Mouse (Mus musculus): ENCODE measurements around the gene Hba-x.
"Not testable (repeated sequence)": the region's sequence is repeated elsewhere in the genome, so short reads cannot be mapped to it uniquely, and the experiment has no call there.

Gene Hba-x

GRCm38 (mm10) chr11:32250880-32251763, 25.1 kb upstream of the Hba-x start:
- DNase-seq: no peak

DNA sequence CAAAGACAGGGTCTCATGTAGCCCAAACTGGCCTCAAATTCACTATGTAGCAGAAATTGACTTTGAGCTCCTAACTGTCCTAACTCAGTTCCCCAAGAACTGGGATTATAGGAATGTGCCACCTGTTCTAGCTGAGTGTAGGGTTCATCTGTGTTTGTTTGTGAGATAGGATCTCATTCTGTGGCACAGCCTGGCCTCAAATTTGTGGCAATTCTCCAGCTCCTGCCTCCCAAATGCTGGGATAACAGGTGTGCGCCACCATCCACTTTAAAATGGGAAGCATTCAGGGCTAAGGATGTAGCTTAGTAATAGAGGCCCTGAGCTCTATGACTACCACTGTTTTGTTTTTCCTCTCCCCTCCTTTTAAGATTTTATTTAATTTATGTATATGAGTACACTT, 23.1 kb upstream of the Hba-x start:
- DNase-seq: no peak

DNA sequence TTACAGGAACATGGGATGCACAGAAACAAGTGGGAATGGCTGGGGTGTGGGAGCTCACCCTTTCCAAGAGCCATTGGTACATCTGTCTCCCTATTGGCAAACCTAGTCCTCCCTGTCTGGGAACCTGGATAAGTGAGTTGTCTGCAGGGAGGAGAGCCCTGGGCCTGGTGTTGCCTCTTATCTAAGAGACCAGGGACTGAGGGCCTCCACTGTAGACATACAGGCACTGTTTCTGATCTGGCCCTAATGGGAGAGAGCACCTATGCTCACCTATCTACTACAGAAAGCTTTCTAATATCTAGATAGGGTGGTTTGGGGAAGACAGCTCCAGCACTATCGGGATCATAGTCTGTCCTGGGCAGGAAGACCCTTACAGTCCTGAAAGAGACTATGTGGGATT, 20.1 kb upstream of the Hba-x start:
- no peak for DNase-seq

DNA sequence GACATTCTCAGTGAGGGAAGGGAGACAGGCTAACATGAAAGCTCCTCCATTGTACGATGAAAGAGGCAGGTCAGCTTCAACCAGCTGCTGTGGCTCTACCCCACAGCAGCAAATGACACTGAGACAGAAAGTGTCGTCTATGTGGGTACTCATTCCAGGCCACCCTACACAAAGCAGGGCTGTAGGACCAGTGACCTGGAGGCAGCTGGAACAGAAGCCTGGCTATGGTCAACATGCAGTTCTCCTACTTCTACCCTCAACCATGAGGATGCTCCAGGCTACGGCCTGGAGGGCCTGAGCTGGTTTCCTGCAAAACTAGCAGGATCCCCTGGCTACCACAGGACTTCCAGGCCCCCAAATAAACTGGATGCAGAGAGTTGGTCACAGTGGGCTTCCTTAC, 19.6 kb upstream of the Hba-x start:
- DNase-seq: no peak

DNA sequence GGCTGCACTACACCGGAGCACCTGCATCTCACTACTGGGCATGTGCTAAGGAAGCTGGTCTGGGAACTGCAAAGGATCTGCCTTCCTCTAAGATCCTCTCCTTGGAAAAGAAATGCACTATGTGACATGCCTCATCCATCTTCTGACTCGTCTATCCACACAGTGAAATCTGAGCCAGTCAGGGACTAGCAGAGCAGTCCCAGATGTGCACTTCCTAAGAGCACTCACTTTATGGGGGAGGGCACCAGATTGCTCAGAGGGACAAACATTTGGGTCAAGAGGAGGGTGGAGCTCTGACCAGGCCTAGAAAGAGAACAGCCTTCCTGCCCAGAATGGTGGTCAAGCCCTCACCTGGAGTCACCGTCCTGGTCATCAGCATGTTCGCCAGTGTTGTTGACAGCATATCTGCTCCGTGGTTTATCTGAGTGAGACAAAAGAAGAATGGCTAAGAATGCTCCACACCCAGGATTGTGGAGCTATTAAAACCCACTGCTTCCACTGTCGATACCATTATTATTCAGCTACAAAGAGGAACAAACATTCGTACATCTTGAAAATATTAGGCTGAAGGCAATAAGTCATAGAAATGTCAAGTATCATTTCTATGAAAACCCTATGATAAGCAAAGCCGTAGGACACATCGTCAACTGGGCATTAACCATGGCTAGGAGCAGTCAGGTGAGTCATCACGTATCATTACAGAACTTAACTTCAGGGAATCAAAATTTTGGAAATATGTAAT, 13.4 kb upstream of the Hba-x start:
- DNase-seq: no peak

DNA sequence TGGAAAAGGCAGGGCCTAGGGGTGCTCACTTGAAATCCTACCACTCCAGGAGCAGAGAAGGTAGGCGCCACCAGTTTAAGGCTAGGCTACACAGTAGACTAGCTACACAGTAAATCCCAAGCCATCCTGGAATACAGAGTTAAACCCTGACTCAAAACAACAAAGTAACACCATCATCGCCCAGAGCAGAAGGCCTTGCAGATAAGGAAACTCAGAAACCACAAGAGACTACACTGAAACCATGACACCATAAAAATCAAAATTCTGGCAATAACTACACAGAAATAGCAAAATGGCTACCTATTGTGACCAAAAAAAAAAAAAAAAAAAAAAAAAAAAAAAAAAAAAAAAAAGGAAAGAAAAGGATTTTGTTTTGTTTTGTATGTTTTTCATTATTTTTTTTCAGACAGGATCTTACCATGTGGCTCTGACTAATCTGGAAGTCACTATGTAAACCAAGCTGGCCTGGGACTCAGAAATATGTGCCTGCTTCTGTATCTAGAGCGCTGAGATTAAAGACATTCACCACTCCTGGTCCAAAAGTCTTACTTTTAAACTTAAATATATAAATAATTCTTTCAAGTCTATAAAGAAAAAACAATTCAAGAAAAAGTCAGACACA, 11.0 kb upstream of the Hba-x start:
- no peak for DNase-seq

DNA sequence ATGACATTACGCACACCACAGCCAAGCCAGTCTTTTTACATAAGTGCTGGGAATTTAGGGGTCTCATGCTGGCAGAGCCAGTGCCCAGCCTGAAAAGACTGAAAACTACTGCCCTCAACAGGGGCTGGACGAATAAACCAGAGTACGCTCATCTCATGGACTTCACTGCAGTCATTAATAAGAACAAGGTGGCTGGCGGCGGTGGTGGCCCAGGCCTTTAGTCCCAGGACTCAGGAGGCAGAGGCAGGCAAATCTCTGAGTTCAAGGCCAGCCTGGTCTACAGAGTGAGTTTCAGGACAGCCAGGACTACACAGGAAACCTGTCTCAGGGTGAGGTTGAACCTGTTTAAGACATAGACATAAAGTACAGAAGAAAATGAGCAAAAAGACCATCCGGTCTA, 10.0 kb upstream of the Hba-x start:
- DNase-seq: no peak

DNA sequence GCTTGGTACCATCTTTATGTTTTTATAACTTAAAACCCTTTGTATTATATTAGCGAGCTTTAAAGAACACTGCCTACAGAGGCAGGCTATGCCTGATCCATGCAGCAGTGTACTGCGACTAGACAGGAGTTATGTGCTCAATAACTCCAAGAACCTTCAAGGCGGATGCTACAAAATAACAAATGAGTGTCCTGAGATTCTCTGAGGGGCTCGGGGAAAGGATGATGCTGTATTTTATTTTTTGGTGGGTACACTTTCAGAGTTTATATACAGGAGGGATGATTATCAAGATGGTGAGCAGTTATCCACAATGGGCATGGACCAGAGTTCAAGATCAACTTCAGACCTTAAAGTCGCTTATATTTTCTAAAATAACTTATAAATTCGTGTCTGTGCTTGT, 9.4 kb upstream of the Hba-x start:
- no peak for DNase-seq

GRCm38 (mm10) chr11:32267188-32267884, 8.9 kb upstream of the Hba-x start, which contains the start of gene Nprl3:
Gene Nprl3 (minus strand): TSS chr11:32267707.
- DNase-seq: peak; percentile 96 to 97

- peak; percentile 4 to 24 for DNase-seq
These were observed 8.2 kb upstream of the Hba-x start for GRCm38 (mm10) chr11:32267964-32268363.

- DNase-seq: no peak
These were observed 7.2 kb upstream of the Hba-x start for GRCm38 (mm10) chr11:32268952-32269351.

GRCm38 (mm10) chr11:32271178-32271577, 5.0 kb upstream of the Hba-x start:
- no peak for DNase-seq

DNA sequence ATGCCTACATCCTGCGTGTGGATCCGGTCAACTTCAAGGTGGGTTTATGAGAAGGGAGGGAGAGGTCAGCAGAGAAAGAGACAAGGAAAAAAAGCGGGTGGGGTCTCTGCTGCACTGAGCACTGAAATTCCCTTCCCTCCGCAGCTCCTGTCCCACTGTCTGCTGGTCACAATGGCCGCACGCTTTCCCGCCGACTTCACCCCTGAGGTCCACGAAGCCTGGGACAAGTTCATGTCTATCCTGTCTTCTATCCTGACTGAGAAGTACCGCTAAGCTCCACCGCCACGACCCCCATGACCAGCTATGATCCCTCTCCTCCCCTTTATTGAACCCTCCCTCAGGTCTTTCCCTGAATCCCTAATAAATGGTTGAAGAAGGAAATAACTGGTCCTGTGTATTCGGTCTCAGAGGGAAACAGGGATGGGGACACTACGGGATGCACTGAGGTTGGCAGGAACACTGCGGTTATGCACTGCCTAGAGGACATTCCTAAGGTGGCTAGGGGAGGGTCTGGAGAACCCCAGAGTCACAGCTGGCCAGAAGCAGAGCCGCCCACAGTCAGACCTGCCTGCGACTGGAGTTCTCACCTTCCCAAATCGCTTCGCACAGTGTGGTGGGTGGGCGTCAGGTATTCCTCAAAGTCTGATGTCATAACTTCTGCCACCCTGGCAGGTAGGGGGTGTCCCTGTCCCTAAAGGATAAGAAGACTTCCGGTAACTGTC, 1.7 kb downstream of the Hba-x start:
- DNase-seq: no peak

- DNase-seq: no peak
These were observed 2.3 kb downstream of the Hba-x start for GRCm38 (mm10) chr11:32278458-32278957.

- no peak for DNase-seq
These were observed 4.4 kb downstream of the Hba-x start for GRCm38 (mm10) chr11:32280646-32281045.

GRCm38 (mm10) chr11:32281416-32282144, 5.4 kb downstream of the Hba-x start:
- DNase-seq: no peak

DNA sequence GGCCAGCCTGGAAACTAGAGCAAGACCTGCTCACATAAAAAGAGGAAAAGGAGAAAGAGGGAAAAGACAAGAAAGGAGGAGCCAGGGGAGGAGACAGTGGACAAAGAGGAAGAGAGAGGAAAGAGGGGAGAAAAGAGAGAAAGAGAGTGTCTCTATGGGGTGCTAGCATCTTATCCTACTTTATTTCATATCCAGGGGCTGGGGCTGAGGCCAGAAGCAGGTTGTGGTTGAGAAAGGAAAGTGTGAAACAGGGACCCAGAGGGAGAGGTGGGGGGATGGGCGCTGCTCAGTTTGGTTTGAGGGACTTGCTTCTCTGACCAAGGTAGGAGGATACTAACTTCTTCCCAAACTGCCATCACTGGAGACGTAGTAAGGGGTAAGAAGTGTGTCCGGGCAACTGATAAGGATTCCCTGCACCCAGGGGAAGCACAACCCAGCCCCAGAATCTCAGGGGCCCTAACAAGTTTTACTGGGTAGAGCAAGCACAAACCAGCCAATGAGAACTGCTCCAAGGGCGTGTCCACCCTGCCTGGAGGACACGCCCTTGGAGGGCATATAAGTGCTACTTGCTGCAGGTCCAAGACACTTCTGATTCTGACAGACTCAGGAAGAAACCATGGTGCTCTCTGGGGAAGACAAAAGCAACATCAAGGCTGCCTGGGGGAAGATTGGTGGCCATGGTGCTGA, 7.0 kb downstream of the Hba-x start, which contains the start of gene Hba-a1:
Gene Hba-a1, plus strand, starts transcription at position 421 of the 687 bp plus-strand sequence.
- not testable (repeated sequence) for DNase-seq

DNA sequence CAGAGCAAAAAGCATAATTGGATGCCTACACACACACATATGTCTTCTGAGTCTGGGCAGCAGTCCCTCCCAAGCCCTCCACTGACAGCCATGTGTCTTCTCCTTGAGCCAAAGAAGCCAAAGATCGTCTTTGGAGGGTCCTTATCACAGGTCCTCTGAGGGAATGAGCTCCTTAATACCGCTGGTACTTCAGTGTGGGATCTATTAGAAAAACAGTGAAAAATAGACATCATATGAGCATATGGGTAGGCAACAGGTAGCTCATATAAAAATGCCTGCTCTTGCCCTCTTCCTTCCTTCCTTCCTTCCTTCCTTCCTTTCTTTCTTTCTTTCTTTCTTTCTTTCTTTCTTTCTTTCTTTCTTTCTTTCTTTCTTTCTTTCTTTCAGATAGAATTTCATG, 8.4 kb downstream of the Hba-x start:
- DNase-seq: not testable (repeated sequence)

DNA sequence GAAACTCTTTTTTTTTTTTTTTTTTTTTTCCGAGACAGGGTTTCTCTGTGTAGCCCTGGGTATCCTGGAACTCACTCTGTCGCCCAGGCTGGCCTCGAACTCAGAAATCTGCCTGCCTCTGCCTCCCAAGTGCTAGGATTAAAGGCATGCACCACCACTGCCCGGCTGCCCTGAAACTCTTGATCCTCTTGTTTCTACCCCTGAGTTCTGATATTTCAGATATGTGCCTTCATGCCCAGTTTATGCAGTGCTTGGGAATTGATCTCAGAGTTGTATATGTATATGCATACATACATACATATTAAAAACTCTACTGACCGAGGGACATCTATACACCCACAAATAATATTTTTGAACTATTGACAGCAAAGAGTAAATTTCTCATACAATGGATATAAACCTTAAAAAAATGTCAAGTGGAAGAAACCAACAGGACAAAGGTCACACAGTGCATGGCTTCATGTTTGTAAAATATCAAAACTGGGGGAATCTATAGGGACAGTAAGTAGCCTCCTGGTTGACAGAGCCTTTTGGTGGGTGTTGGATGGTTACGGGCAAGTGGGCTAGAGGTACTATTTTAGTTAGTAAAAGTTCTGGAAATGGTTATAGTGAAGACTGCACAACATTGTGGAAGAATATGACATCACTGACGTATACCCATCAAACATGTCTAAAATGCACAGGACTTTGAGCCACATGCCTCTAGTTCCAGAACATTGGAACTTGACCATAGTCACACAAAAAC, 9.0 kb downstream of the Hba-x start:
- no peak for DNase-seq

DNA sequence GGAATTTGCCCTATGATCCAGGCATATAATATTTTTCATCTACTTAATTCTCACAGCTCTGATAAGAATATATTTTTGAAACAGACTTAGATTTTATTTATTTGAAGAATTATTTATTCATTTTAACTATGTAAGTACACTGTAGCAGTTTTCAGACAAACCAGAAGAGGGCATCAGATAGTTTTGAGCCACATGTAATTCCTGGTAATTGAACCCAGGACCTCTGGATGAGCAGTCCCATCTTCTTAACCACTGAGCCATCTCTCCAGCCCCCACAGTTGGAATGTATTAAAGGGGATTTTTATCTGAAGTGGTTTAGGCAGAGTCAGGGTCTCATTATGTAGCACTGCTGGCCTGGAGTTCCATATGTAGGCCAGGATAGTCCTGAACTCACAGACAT, 9.7 kb downstream of the Hba-x start:
- not testable (repeated sequence) for DNase-seq

Measured in thymus, postnatal 36 days (tissue).